Mouse (Mus musculus): ENCODE measurements around the gene Jag2.

The Jag2 gene

GRCm38 (mm10) chr12:112898351-112898750 is 31.2 kb downstream of the Jag2 start:
- no peak for DNase-seq

GRCm38 (mm10) chr12:112897522-112898212 is 31.9 kb downstream of the Jag2 start:
- DNase-seq = no peak

GRCm38 (mm10) chr12:112894969-112895368 is 34.6 kb downstream of the Jag2 start:
- no peak for DNase-seq

- no peak for DNase-seq
Observed at GRCm38 (mm10) chr12:112894303-112894884, 35.2 kb downstream of the Jag2 start.

- DNase-seq = no peak
Observed at GRCm38 (mm10) chr12:112885465-112885864, 44.1 kb downstream of the Jag2 start.

GRCm38 (mm10) chr12:112881301-112881815 is 48.2 kb downstream of the Jag2 start:
- DNase-seq = no peak

DNA sequence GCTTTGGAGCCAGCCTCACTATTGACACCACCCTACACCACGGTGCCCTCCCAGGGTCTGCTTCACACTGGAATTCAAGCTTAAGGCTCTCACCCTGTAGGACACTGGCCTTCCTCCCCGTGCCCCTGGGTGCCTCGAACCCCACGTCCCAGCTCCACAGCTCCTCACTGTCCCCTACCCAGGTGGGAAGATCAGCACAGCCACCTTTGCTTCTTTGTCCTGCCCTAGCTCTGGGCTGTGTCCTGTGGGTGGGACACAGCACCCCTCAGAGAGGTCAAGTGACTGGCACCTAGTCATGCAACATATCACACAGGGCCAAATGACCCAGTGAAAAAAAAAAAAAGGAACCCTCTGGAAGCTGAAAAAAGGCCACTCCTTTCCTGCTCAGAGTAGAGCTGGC is 48.9 kb downstream of the Jag2 start:
- no peak for DNase-seq

- DNase-seq = peak; percentile 46 to 60
Observed at GRCm38 (mm10) chr12:112879731-112880130, 49.8 kb downstream of the Jag2 start.

DNA sequence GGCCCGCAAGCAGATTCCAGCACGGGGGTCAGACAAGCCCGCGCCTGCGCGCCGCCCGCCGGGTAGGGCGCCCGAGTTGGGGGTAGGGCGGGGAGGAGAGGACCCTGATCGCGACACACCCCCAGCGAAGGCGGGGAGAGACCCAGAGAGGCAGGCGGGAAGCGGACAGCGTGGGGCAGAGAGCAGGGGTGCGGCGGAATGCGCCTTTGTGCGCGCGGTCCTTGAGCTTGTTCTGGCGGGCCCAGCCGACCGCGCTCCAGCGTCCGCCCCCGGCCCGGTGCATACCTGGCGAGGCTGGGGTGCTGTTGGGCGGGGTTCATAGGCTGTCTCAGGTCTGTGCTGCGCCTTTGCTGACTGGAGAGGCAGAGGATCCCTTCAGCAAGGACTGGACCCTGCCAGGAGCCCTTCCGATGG is 52.0 kb downstream of the Jag2 start:
- DNase-seq = peak; percentile 48 to 62

DNA sequence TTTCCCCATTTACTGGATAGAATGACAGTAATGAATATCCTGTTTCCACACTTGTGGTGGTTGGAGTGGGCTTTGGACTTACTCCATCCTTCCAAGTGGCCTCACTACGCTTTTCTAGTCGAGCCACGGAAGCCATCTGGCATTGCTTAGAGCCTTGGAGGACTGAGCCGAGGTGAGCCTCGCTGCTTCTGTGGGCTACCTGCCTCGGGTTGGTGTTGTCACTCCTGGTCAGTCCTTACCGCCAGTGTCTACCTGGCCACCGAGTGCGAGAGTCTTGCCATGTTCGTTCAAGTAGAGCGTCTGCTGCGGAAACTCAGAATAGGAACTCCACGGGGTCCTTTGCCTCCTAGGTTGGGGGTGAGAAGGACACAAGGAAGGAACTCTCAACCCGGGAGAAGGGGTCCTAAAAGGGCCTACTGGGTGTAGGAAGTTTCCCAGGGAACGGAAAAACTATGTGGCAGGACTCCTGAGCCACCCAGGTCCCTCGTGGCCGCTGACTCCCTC is 52.5 kb downstream of the Jag2 start:
- no peak for DNase-seq

DNA sequence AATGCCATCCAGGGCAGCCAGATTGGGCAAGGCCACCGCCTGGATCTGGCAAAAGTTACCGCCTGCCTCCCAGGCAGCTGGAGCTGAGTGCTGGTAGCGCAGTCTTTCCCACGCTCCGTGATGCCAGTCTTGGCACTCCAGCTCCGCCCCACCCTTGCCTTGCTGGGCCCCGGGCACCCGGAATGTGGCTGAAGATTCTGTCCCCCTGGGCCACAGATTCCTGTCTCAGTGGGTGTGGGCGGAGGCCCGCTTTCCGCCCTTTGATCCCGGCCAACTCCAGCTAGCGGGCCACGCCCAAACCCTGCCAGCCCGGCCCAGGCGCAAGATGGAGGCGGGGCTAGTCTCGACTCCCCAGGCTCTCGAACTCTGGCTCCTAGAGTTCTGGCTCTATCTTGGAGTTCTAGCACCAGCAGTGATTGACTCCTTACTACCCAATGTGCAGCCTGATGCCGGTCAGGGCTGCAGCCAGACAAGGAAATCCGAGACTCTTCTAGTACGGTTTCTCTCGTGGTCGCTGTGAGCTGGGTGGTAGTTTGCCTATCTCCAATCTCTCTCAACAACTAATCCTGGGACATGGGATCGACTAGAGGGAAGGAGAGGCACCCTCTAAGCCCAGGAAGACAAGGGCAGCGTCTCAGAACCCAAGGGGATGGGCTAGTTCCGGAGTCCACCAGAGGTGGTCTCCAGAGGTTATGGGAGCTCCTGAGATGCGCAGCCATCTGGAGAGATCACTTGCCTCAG is 53.1 kb downstream of the Jag2 start:
- DNase-seq = peak; percentile 54 to 71

DNA sequence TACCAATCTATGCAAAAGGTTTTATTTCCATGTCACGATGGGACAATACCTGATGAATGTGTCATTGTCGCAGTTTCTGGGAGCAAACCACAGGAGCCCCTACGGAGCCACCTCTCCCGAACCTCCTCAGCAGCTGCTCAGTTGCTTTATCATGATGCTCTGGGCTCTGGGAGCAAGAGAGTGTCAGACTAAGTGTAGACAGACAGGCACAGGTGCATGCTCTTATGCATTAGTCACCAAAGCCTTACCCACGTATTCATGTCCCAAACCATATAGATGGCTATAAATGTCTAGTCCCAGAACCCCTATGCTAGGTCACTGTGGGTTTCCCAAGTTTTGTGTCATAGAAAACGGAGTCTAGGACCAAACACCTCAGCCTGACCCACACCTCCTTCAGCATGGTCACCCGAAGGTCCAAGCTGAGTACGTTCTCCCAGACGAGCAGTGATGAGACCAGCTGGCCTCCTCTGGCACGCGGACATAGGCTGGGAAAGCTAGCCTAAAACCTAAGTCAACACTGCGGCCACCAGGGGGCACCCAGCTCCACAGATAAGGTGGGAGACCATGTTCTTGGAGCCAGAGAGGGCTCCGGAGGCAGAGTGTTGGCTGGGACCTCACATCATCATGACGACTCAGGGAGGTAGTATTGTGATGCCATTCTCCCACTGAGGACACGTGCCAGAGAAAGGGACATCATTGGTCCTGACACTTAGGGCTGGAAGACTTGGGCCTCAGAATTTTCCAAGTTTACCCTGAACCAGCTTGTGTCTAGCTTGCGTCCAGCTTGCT is 54.2 kb downstream of the Jag2 start:
- DNase-seq = peak; percentile 86 to 90

DNA sequence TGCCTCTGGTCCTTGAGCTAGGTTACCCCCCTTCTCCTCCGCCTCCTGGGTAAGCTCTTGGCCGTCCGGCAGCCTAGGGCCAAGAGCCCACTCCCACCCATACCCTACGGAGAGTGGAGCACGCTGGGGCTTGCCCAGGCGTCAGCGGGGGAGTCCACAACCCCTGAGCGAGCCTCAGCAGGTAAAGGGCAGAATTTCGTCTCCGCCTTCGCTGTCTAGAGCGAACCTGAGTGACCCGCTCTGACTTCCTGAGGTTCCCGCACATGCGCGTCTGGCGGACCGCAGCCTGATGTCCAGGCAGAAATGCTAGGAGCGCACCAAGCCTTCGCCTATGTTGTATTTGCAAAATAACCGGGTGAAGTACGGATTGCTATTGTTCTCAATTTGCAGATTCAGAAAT is 55.4 kb downstream of the Jag2 start:
- DNase-seq = no peak

DNA sequence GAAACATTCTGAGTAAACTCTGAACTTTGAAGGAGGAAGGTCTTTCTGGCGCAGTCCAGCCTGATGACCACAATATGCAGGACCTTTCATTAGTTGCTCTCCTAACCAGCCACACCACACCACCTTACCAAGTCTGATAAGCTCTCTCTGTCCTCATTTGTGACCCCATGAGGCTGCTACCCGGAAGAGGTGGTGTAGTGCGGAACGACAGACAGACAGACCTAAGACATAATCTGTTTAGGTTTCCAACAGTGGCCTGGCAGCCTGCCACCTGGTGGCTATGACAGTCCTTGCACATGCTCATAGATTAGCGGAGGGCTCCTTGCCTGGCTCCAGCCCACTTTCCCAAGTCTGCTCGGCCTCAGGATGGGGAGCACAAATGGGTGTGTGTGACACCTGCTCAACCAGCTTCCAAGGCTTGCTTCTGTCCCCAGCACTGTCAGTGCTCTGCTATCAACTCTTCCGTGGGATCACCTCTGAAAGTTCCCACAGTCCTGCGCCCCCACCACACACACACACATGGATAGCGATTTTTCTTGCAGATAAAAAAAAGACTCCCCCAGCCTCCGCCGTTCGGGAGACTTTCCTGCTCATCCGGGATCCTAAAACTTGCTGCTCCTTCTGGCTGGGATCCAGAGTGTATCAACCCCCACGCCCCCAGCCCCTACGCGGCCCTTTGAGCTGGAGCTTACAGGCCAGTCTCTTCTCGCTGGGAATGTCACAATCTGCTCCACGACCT is 56.0 kb downstream of the Jag2 start:
- peak; percentile 79 to 81 for DNase-seq

- DNase-seq = no peak
Observed at GRCm38 (mm10) chr12:112872991-112873390, 56.6 kb downstream of the Jag2 start.

DNA sequence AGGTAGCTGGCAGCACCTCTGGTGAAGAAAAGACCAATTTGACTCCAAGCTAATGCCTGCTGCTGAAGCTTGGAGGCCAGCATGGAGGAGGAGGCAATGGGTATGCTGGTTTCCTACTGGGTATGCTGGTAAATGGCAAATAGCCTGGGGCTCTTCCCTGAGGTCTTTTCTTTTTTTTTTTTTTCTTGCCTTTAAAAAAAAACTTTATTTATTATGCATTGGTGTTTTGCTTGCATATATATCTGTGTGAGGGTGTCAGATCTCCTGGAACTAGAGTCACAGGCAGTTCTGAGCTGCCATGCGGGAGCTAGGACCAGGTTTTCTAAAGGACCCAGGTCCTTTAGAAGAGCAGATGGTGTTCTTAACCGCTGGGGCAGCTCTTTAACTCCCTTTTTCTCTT is 58.3 kb downstream of the Jag2 start:
- DNase-seq = no peak

DNA sequence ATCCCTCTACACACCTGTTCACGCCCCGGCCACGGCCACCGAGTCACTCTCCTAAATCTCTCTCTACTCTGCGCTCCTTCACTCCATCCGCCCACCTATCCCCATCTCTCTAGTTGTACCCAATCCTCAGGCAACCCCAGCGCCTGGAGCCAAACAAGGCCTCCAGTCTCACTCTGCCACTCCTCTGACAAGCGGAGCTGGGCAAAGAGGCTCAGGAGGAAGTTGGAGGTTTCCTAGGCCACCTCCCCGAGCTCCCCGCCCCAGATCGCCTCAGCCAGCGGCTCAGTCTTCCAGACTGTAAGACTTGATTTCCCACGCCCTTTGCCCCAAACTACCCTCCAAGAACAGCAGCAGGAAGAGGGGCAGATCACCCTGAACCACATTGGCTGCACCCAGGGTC is 58.8 kb downstream of the Jag2 start:
- DNase-seq = peak; percentile 67 to 69

DNA sequence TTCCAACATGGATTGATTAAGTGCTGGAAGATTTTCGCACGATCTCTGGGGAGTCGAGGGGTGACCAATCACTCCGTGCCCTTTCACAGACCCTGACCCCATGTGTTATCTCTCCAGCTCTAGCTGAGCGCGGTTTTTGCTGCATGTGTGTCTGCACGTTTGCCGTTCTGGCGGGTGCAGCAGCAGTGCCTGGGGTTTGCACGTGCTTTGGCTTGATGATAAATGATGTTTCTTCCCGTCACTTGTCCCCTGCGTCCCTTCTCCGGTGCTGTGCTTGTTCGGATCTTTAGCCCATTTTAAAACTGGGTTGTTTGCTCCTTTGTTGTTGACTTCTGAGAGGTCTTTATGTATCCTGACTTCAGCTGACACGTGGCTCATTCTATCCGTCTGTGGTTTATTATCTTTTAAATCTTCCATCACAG is 59.8 kb downstream of the Jag2 start:
- peak; percentile 60 to 71 for DNase-seq

- peak; percentile 60 to 68 for DNase-seq
Observed at GRCm38 (mm10) chr12:112868178-112869087, 61.1 kb downstream of the Jag2 start, which contains the start of gene Gpr132. TSS of gene Gpr132 (minus strand) at chr12:112868228.

GRCm38 (mm10) chr12:112867106-112867674 is 62.4 kb downstream of the Jag2 start:
- no peak for DNase-seq

All from thymus, postnatal 36 days (tissue).